Mouse (Mus musculus): ENCODE measurements around the gene Ctdsp2.

The Ctdsp2 gene

GRCm38 (mm10) chr10:126987183-126988118 is 8.9 kb downstream of the Ctdsp2 start:
- no peak for DNase-seq (ENCODE audit: extremely low read depth, insufficient read length, low spot score)

DNA sequence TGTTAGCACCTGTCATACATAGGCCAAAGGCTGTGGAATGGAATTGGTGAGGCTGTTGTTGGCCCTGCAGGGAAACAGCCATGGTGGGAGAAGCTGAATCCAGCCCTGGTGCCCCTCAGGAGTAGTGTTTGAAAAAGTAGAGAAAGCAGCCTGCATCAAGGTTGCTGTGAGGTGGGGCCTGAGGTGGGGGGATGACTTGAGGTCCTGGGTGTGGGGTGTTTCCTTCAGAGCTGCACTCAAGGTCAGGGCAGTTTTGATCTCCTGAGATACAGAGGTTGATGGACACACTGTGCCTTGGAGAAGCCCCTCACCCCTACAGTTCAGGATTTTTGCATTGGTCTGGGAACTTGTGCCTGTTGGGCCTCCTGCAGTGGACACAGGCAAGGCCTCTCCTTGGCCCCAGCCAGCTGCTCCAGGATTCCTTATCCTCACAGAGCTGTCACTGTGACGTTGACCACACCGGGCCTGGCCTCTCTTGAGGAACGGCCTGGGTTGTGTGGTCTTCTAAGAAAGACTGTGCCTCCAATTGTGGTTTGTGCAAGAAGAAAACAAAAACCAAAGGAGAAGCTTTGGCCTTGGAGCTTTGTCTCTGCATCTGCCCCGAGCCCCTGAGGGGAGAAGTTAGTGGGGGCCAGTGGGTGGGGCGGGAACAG is 10.1 kb downstream of the Ctdsp2 start:
- DNase-seq (ENCODE audit: extremely low read depth, insufficient read length, low spot score), result no peak

GRCm38 (mm10) chr10:126990313-126991056 is 12.0 kb downstream of the Ctdsp2 start:
- DNase-seq (ENCODE audit: extremely low read depth, insufficient read length, low spot score), result peak; percentile 70

- no peak for DNase-seq (ENCODE audit: extremely low read depth, insufficient read length, low spot score)
These were observed 13.2 kb downstream of the Ctdsp2 start for GRCm38 (mm10) chr10:126991676-126992075.

DNA sequence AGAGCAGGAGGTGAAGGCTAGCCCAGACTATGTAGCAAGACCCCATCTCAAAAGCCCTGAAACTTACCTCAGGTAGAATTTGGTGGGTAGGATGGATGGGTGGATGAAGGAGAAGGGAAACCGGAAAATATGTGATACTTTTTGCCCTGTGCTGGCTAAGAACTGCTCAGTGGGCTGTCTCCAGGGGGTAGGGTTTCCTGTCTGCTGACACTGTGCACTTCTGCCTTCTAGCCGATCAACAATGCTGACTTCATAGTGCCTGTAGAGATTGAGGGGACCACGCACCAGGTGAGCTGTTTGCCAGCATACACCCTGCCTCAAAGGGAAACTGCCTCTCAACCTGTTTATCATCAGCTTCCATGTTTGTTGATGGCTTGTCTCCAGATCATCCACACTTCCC is 15.1 kb downstream of the Ctdsp2 start:
- DNase-seq (ENCODE audit: extremely low read depth, insufficient read length, low spot score), result no peak

- DNase-seq (ENCODE audit: extremely low read depth, insufficient read length, low spot score), result no peak
These were observed 19.0 kb downstream of the Ctdsp2 start for GRCm38 (mm10) chr10:126997340-126998113.

DNA sequence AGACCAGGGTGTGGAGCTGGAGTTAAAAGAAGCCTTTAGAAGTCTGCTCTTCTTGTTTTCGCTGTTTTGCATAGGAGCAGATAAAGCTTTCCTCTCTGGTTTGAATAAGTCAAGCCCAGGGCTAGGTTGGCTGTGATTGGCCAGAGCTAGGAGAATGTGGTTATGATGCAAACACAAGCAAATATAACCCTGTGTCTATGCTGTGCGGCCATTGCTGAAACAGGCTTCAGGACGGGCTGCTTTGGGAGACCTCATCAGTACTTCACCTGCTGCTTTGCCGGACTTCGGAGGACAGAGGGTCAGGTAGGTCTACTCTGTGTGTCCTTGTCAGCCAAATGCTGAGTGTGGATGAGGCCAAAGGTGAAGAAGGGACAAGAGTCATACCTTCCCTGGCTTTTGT is 22.0 kb downstream of the Ctdsp2 start, which contains the start of gene Avil:
Gene Avil (plus strand): TSS at position 181 of the 400 bp plus-strand sequence.
- no peak for DNase-seq (ENCODE audit: extremely low read depth, insufficient read length, low spot score)

- DNase-seq (ENCODE audit: extremely low read depth, insufficient read length, low spot score), result no peak
These were observed 22.8 kb downstream of the Ctdsp2 start for GRCm38 (mm10) chr10:127001297-127001696.

DNA sequence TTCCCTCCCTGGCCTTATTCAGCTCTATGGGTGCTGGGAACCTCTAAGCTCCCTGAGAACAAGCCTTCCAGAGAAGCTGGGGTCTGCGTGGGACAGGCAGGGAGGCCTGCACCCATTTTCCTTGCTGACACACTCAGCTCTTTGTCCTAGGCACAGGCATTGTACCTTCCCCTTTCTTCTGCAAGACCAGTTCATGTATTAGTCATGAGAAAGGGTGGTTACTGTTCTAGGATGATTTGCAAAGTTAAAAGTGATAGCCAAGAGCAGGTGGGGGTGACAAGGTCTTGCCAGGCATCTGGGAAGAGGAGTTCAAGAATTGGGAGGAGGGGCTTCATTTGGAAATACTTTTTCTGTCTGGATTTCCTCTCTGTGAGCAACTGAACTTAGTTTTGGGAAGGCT is 23.5 kb downstream of the Ctdsp2 start:
- no peak for DNase-seq (ENCODE audit: extremely low read depth, insufficient read length, low spot score)

DNA sequence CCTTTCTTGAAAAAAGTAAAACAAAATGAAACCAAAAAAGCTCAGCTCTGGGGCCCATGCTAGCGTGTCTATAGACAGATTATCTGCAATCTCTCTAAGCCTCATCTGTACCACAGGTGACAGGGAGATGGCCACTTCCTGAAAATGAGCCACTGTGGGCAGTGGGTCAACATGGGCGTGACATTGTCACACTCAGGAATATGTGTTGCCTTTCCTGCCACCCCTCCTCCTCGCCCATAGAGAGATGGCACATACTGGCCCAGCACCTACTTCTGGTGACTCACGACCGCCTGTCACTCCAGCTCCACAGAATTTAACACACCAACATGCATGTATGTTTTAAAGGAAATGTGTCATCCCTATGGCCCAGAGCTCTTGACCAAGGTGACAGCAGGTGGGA is 24.2 kb downstream of the Ctdsp2 start:
- DNase-seq (ENCODE audit: extremely low read depth, insufficient read length, low spot score), result no peak

GRCm38 (mm10) chr10:127003334-127003733 is 24.8 kb downstream of the Ctdsp2 start:
- no peak for DNase-seq (ENCODE audit: extremely low read depth, insufficient read length, low spot score)

GRCm38 (mm10) chr10:127003806-127004205 is 25.3 kb downstream of the Ctdsp2 start:
- no peak for DNase-seq (ENCODE audit: extremely low read depth, insufficient read length, low spot score)

DNA sequence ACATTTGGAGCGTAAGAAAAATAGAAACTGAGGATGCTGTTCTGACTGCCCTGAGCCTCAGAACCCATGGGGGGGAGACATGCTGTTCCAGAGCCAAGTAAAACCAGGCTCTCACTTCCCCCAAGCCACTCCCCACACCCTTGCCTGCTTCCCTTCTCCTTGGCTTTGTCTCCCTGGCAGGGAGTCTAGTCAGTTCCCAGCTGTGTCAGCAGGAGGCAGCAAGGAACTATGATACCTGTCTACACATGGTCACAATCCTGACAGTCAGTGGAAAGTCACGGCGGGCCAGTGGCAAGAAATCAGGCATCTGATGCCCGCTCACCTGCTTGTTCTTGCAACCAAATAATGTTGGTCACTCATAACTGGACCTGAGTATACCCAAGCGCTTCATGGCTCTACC is 38.0 kb downstream of the Ctdsp2 start:
- no peak for DNase-seq (ENCODE audit: extremely low read depth, insufficient read length, low spot score)

DNA sequence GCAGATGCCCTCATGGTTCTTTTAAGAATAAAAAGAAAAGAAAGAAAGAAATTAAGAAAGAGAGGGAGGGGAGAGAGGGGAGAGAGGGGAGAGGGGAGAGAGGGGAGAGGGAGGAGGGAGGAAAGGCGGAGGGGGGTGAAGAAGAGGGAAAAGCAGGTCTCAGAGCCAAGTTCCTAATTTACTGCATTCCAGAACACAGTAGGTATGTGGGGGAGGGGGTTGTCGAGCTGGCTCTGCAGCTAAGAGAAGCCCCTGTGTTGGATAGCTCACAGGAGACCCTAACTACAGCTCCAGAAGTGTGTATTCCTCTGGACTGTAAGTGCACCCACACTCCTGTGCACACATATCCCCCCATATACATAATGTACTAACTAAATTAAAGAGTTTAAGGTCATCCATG is 38.6 kb downstream of the Ctdsp2 start:
- DNase-seq (ENCODE audit: extremely low read depth, insufficient read length, low spot score), result no peak

DNA sequence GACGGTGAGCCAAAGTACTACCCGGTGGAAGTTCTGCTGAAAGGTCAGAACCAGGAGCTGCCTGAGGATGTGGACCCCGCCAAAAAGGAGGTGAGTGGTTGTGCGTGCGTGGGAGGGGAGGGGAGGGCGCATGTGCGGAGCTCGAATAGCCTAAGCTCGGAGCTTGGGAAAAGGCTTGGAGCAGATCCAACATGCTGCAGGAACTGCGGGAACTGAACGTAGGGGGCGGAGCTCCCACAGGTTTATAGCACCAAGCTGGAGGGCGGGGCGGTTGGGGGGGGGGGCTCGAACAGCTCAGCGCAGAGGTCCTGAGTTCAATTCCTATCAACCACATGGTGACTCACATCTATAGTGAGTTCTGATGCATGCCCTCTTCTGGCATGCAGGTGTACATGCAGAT is 39.9 kb downstream of the Ctdsp2 start:
- DNase-seq (ENCODE audit: extremely low read depth, insufficient read length, low spot score), result no peak

GRCm38 (mm10) chr10:127030336-127031296 is 52.1 kb downstream of the Ctdsp2 start, which contains the start of gene Tsfm:
Gene Tsfm, minus strand, starts transcription at chr10:127030840.
- DNase-seq (ENCODE audit: extremely low read depth, insufficient read length, low spot score), result peak; percentile 91

GRCm38 (mm10) chr10:127033301-127033741 is 54.8 kb downstream of the Ctdsp2 start:
- no peak for DNase-seq (ENCODE audit: extremely low read depth, insufficient read length, low spot score)

- no peak for DNase-seq (ENCODE audit: extremely low read depth, insufficient read length, low spot score)
These were observed 57.8 kb downstream of the Ctdsp2 start for GRCm38 (mm10) chr10:127036273-127036672.

- DNase-seq (ENCODE audit: extremely low read depth, insufficient read length, low spot score), result no peak
These were observed 59.1 kb downstream of the Ctdsp2 start for GRCm38 (mm10) chr10:127037641-127038040.

Data from 3134 (cell line).